Mouse (Mus musculus) erythroblast, adult 5-6 weeks (primary cell): Measurements from ENCODE around the gene Ifitm3. TPM values are rescaled to one million over a fixed set of nuclear protein-coding genes. Genes with fewer than 3 reads are reported as not detected.
"Not testable (repeated sequence)": the region's sequence is repeated elsewhere in the genome, so short reads cannot be mapped to it uniquely, and the experiment has no call there.

Experiments
- ATAC-seq: replicated peaks from 2 replicates; pipeline ENCODE4 v1.8.0; 2016; ENCODE audit warnings: moderate number of reproducible peaks, mild to moderate bottlenecking, moderate TSS enrichment, inconsistent platforms; ENCODE audit not compliant: poor library complexity, low FRiP score, severe bottlenecking
- total RNA-seq, 2 experiments: library from RNA; stranded (forward) in 1 of 2; stranded (reverse) in 1 of 2; fragments of 150-400 nt in 1 of 2; fragments of 200-764, 138-1000 nt in 1 of 2; gene quantifications; 2 replicates each; pipeline versions ENCODE4 v1.2.3 to v1.2.4; 2015 to 2017; ENCODE audit warnings: low replicate concordance in 2 of 2

Ifitm3 gene
- total RNA-seq, 2 experiments from 2014 or later, result 112 to 186 TPM

DNA sequence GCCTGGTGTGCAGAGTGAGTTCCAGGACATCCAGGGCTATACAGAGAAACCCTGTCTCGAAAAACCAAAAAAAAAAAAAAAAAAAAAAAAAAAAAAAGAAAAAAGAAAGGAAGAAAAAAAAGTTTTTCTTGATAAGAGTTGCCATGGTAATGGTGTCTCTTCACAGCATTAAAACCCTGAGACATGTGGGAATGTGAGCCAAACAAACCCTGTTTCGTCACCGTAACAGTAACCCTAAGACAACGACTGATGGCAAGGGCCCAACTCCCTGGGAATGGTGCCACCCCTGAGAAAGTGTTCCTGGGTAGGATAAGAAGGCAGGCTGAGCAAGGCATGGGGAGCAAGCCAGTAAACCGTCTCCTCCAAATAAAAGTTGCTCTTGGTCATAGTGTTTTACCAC, 3.7 kb downstream of the Ifitm3 start:
- no peak for ATAC-seq

DNA sequence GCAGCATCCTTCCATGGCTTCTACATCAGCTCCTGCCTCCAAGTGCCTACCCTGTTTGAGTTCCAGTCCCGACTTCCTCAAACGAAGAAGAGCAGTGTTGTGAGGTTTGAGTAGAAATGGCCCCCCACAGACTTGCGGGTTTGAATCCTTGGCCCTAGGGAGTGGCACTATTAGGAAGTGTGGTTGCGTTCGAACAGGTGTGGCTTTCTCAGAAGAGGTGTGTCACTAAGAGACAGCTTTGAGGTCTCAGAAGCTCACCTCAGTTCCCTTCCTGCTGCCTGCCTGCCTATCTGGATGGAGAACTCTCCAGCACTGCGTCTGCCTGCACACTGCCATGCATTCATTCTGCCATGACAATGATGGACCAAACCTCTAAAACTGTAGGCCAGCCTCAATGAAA, 4.1 kb downstream of the Ifitm3 start:
- ATAC-seq, result no peak

DNA sequence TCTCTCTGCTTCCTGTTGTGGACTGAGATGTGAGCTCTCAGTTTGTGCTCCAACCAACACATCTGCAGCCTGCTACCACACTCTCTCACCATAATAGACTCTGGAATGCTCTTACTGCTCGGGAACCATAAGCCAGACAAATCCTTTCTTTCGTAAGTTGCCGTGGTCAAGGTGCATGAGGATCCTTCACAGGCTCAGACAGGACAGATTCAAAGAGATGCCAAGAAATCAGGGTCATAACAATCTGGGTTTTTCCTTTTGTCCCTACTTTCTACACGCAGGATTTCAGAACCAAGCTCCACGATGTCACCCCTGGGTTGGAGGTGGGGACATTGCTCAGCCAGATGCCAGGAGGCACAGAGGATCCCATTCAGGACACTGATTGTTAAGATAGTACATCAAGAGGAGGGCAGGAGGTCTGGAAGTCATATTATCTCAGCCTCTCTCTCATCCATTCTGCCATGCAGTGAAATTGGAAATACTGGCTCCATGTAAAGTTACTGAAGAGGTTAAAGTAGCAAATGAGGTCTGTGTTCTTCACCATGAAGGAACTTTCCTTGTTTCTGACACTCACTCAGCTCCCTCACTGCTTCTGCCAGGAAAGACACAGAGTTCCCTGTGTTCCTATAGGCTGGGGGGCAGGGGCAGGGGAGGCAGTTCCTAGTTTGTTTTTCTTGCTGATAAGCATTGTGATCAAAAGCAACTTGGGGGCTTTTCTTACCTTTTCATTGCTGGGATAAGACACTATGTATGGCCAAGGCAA, 7.1 kb downstream of the Ifitm3 start:
- ATAC-seq, result no peak

DNA sequence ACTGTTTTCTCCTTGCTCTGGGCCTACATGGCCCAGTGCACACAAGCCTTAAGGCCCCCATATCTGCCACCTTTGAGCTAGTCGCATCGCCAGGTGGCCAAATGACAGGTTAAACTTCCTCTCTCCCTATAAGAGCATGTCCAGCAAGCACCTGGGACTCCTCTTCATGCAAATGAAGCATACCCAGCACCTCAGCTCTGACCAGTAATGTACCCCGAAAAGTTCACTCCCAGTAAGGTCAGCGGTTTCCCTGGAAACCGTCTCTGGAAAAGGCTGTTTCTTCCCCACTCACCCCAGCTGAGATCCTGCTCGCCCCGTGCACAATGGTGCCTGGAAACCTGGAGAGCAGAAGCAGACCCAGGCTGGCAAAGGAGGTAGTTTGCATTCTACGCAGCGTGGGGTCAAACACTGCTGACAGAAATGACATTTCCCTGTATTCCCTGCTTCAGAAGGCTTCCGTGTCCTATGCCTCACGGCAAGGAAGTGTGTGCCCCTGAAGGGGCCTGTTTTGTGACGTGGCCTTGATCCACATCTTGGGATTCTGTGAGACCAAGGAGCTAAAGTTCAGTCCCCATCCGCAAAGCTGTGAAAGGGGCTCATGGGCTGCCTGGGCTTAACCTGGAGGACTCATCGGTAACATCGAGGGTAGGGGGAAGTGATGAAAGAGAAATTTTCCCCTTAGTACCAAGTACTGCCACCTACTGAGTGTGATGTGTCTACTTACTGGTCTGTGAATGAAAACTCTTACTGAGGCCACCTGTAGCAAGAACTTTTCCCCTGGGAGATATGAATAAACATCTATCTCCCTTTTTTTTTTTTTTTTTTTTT, 9.5 kb downstream of the Ifitm3 start:
- ATAC-seq, result no peak

DNA sequence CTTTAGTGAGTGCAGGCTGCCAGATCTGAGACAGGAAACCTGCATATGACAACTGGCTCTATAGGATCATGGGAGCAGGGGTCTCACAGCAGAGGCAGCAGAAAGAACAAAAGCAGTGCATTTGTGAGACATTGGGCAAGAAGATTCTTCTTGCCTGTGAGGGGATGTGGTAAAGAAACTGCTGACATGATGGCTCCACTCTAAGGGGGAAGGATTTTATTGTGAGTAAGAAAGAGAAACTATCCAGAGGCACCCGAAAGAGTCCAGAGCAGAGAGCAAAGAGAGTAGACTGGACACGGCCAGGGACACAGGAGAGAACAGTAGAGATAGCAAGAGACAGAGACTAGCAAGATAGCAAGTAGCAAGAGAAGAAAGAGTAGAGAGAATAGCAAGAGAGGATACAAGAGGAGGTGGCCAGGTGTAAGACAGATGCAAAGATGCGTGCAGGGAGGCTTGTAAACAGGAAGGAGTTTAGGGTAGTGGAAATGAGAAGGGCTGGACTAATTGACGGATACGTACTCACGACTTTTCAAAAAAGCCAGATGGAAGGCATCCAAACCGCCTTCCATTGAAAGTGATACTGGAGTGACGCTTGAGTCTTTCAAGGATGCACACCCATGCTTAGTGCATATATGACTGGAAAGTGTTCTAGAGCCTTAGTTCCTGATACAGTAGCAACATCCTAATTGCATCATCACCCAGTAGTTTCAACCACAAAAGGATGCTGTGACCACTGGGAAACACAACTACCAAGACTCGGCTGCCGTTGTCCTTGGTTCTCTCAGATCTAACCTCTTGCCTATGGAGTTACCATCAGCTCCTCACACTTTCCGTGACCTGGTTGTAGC, 11.5 kb downstream of the Ifitm3 start:
- no peak for ATAC-seq

DNA sequence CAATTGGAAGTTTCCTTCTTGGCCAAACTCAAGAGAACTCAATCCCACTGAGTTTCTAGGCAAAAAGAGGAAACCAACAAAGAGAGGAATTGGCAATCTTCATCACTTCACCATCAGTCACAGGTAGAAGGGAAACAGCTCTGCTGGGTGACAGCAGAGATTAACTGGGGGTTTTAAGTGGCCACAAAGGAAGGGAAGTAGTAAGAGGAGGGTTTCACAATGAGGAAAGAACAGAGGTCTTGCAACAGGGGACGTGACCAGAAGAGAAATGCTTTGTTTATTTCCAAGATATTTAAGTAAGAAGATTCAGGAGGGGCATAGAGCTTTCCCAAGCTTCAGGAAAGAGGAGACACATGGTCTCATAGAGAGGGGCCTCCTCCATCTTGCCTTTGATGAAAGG, 12.8 kb downstream of the Ifitm3 start:
- ATAC-seq, result no peak

DNA sequence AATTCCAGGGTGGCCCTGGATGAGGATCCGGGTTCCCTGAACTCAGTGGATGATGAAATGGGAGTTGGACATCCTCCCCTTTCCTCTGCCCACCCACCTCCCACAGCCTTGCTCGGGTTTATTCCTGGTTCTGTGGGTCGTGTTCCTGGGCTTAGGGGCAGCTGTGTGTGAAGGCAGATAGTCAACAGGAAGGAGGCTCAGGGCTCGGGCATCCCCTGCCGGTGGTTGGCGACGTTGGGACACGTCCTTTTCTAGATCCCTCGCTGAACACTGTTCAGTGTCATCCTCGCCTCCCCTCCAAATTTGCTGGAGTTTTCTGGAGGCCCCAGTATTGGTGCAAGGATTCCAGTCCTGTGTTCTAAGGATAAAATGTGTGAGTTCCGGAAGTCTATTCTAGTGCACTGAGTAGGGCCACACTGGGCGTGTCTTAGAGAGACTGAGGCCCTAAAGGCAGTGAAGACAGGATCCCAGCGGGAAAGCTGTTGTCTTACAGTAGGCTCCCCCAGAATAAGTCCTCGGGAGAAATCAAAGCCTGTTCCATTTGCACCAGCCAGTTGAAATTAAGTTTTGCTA, 19.4 kb downstream of the Ifitm3 start:
- ATAC-seq, result no peak

DNA sequence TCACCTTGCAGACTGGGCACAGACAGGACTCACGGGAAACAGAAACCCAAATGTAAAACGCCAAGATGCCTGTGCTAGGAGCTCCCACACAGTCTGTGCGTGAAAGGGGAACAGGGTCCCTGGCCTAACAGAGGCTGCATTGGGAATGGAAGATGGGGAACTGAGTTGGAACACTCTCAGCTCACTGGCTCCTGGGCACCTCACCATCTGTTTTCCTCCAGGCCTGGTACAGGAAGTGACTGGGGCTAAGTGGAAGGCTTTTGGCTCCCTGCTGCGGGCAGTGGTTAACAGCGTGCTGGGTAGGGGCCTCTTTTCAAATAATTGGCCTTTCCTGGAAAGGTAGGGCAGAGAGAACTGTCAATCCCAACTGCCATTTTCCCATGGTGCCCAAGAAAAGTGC, 19.9 kb downstream of the Ifitm3 start:
- no peak for ATAC-seq

DNA sequence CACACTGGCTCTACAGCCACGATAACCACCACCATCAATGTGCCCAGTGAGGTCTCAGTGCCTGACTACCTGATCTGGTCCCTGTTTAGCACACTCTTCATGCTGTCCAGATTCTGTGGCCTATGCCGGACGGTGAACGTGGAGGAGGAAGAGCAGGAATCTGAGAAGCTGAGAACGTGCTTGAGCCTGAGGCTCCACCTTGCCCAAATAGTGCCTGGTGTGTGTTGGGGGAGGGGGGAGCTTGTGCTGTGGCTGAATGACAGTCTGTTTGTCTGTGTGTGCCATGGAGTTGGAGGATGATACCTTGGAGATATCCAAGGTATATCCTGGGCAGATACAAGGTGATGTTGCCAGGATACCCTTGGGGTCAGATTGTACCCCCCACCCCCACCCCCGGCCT, 20.4 kb downstream of the Ifitm3 start:
- ATAC-seq, result no peak

DNA sequence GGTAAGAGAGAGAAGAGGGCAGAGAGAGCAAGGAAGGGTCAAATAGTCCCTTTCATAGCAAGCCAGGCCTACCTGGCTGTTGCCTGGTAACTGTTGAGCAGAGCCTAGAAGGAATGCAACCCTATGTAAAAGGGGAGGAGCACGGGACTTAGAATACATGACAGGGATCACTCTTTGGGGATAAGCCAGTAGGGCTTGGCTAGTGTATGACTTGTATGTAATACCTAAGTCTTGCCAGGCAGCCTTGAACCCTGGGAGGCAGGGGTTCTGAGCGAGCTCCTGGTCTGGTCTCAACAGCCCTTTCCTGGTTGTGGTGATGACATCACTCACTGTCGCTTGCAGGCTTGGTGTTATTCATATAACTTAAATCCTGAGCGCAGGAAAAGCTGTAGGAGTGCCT, 21.5 kb downstream of the Ifitm3 start:
- ATAC-seq, result no peak

DNA sequence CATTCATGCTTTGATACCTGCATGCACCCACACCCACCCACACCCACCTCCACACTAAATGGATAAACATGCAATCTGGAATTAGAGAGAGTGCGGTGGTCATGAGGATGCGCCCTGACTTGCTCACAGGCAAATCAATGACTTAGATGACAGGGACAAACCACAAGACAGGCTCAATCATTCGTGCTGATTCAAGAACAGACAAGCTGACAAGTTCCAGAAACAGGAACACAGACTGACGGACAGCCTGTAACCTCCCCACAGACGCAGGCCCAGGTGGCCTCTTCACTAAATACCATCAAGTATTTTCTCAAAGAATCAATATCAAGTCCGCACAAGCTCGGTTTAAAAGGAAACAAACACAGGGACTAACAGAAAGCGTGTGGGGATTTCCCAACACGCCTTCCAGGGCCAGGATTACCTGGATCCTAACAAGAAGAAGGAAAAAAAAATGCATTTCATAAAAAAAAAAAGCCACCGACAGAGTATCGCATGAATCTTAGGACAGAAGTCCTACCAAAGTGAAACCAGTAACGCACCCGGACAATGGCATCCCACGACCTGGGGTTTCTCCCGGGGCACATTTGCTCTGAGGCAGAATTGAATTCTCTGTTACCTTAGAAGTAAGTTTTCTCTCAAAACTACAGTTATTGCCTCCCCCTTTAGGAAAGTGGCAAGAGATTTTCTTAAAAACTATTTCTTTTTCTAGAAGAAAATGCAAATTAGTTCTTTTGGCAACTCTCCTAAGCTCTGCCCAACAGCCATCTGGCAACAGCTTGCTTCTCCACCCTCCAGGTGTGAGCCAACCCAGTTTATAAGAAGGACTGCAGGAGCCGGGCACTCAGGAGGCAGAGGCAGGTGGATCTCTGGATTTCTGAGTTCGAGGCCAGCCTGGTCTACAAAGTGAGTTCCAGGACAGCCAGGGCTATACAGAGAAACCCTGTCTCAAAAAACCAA, 23.1 kb downstream of the Ifitm3 start:
- no peak for ATAC-seq

DNA sequence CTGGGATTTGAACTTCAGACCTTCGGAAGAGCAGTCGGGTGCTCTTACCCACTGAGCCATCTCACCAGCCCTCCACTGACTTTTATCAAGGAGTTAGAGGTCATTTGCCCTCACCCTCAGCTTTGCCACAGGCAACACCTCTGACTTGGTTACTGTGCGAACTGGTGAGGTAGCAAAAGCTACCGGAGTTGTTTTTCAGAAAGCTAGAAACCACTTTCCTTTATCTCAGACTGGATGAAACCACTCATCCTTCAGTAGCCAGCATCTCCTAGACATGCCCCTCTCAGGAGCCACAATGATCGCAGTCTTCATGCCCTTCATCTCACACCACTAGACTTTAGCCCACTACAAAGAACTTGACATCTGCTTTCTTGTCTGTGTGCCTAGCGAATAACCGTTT, 27.6 kb downstream of the Ifitm3 start:
- ATAC-seq, result no peak

DNA sequence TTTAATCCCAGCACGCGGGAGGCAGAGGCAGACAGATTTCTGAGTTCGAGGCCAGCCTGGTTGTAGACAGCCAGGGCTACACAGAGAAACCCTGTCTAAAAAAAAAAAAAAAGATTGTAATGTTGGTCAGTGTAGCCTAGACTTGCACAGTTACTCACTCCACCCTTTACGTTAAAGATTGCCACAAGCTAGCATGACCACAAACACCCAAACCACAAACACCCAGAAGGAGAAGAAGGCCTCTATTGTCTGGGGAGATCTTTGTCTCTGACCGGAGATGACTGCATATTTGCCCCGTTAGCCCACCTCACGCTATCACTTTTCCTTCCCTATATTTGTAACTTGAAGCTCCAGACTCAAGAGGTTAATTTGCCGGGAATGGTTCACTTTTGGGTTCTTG, 28.9 kb downstream of the Ifitm3 start:
- no peak for ATAC-seq

DNA sequence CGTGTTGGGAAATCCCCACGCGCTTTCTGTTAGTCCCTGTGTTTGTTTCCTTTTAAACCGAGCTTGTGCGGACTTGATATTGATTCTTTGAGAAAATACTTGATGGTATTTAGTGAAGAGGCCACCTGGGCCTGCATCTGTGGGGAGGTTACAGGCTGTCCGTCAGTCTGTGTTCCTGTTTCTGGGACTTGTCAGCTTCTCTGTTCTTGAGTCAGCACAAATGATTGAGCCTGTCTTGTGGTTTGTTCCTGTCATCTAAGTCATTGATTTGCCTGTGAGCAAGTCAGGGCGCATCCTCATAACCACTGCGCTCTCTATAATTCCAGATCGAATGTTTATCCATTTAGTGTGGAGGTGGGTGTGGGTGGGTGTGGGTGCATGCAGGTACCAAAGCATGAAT, 33.9 kb downstream of the Ifitm3 start:
- ATAC-seq, result not testable (repeated sequence)

DNA sequence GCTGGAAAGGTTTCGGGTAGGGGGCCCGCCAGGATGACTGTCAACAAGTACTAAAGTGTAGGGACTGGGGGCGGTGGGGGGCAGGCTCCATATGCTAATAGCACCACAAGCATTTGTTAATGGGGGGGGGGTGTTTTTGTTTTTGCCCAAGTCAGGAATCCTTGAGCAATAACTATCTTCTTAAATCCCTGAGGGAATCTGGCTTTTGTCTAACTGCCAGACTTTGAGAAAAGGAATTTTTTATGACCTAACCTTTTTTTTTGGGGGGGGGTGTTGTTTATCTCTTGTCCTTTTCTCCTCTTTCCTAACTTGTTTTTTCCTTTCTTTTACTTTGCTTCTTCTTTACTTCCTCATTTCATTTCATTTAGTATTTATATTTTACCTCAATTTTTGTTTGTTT, 35.1 kb downstream of the Ifitm3 start:
- no peak for ATAC-seq

DNA sequence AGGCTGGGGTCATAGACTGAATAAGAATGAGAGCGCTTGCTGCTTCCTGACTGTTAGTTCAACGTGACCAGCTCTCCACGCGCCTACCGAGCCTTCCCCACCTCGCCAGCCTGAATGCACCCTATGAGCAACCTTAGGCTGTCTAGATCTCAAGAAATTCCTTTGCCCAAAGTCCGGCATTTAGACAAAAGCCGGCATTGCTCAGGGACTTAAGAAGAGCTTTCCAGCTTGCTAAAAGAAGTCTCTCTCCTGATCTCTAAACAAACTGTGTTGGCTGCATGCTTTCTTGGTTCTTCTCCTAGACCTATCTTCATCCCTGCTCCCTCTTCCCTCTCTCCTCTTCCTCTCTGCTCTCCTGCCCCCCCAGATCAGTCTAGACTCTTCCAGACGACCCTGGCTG, 35.6 kb downstream of the Ifitm3 start:
- ATAC-seq, result no peak

DNA sequence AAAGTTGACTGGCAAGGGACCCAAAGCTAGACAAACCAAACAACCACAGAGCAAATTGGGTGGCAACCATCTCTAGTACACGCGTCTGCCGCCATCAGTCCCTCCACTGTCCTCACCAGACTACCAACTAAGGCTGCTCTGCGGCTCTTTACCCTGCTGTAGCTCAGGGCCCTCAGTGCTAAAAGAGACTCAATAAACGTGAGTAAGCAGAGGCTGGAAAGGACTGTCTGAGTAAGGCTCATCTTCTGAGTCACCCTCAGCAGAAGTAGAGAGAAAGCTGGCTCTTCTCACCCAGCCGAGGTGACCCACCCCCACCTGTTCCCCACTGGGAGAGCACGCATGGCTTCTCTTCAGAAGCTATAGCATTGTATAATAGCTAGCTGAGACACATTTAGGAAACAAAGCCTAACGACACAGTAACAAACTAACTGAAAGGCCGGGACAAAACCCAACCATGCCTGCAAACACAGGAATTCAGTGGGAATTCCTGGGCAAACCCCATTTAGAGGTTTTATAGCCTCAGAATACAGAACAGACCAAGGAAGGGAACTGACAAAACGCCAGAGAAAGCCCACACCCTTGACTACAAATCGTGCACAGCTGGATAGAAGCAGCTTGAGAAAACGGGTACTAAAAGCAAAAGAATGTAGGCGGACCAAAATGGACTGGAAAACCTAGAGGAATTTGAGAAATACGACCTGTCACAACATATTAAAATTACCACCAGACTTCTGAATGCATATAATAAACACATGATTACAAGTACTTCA, 37.0 kb downstream of the Ifitm3 start:
- ATAC-seq, result no peak

DNA sequence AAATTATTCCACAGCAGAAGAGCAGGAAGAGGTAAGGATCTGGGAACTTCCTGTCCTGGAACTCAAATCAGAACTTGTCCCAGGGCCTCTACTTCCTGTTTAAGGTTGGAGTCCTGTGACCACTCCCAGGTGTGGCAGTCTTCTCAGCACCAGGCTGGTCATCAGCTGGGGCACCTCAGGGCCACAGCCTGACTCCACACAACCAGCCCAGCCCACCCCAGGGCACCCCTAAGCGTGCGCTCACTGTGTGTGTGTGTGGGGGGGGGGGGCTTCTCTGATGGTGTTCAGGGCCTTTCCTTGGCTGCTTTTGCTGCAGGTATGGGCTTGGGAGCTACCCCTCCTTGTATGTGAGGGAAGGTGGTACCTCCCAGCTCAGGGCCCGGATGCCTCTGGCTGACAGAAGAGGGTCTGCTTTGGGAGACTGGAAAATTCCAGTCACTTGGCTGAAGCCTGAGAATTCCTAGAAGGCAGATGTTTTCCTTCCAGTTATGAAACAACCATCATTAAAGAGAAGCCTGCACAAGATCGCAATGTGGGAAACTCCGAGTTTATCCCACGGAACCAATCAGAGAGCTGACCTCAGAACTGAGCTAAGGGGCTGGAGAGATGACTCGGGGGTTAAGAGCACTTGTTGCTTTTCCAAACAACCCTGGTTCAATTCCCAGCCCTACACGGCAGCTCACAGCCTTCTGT, 38.9 kb downstream of the Ifitm3 start:
- no peak for ATAC-seq
